10 mouse cellular contexts compared by ENCODE assay signal in genomic region chr11:85842596-85843346, GRCm38 (mm10). TPM values are rescaled to one million over a fixed set of nuclear protein-coding genes. Genes with fewer than 3 reads are reported as not detected.
DNase-seq lines count a peak whose midpoint lies in the region; ATAC-seq lines count a peak whose summit lies in the region.
"Had no signal": no experiment of that assay in that cellular context is flagged by ENCODE, and none has a peak within 500 bp of the region (broad histone marks: within the 10 kb centered on the region; RNA-seq: fewer than 3 reads in every experiment).

No protein-coding gene starts in this region.

- 6% methylated on average over 24 of the region's 24 CpGs for WGBS in limb, embryonic 13.5 days
- 3% methylated on average over 24 of the region's 24 CpGs for WGBS in neural tube, embryonic 14.5 days

- peak overlapping the region; percentile 59 for H3K4me3 ChIP-seq in limb, embryonic 13.5 days
- H3K4me3 ChIP-seq in neural tube, embryonic 14.5 days (ENCODE audit: low read depth, low read length) = no peak overlapping the region

- peaks cover 3% of the 10 kb centered on the region; the same call in 1 of the 2 replicates for H3K36me3 ChIP-seq in limb, embryonic 13.5 days
- no peaks in the 10 kb centered on the region for H3K36me3 ChIP-seq in neural tube, embryonic 14.5 days (ENCODE audit: control insufficient read depth, insufficient read depth, low read length)

- peaks cover 62% of the 10 kb centered on the region for H3K4me1 ChIP-seq in limb, embryonic 13.5 days
- peaks cover 12% of the 10 kb centered on the region for H3K4me1 ChIP-seq in neural tube, embryonic 14.5 days (ENCODE audit: control insufficient read depth, insufficient read depth, low read length)

- no peaks in the 10 kb centered on the region for H3K9me3 ChIP-seq in limb, embryonic 13.5 days
- H3K9me3 ChIP-seq in neural tube, embryonic 14.5 days (ENCODE audit: control insufficient read depth, low read length) = no peaks in the 10 kb centered on the region

- peak overlapping the region; percentile 84; the same call in 1 of the 2 replicates for H3K27ac ChIP-seq in limb, embryonic 13.5 days
- H3K27ac ChIP-seq in neural tube, embryonic 14.5 days (ENCODE audit: low read depth, low read length) = no peak overlapping the region
- H3K27ac ChIP-seq: macrophage had no signal

- ATAC-seq in limb, embryonic 13.5 days (ENCODE audit: low FRiP score, low read depth) = 0 out of 2 replicates have a peak, but pooled peaks have one; percentile 2
- ATAC-seq in neural tube, embryonic 14.5 days (ENCODE audit: low read depth) = no peak

- DNase-seq in adrenal gland, adult 2 months = peak; percentile 33
- no peak for DNase-seq in adrenal gland, postnatal 4 days (ENCODE audit: low spot score in 2 of 2)
- DNase-seq in urinary bladder, postnatal 25 days (ENCODE audit: low spot score) = peak; percentile 34
- no peak for DNase-seq in urinary bladder, postnatal 10 days (ENCODE audit: low spot score)
- no peak for DNase-seq in cerebellum, postnatal 14 days
- no peak for DNase-seq in adipocyte (ENCODE audit: low spot score)

- H3K27me3 ChIP-seq in limb, embryonic 13.5 days = peaks cover 61% of the 10 kb centered on the region
- peaks cover 51% of the 10 kb centered on the region for H3K27me3 ChIP-seq in neural tube, embryonic 14.5 days (ENCODE audit: control insufficient read depth, insufficient read depth, low read length)

- H3K9ac ChIP-seq in limb, embryonic 13.5 days = peak overlapping the region; percentile 70; the same call in 1 of the 2 replicates
- H3K9ac ChIP-seq in neural tube, embryonic 14.5 days (replicated peaks; ENCODE audit: low read depth, low read length) = no peak overlapping the region

- H3K4me2 ChIP-seq in limb, embryonic 13.5 days (replicated peaks) = peak overlapping the region; percentile 87
- peak overlapping the region; percentile 56; the same call in 1 of the 2 replicates for H3K4me2 ChIP-seq in neural tube, embryonic 14.5 days (ENCODE audit: low read depth, low read length)

RNA-seq across cellular contexts. Expression of gene Gm11444, which starts 7.4 kb away (rescaled TPM):
- not detected for total RNA-seq in adrenal gland, adult 2 months (2021)
- polyA plus RNA-seq in adrenal gland, adult 2 months (2012; rRNA removed) = not detected in 2 replicates
- not detected for total RNA-seq in adrenal gland, postnatal 4 days (2021)
- 0.28 TPM in 1 of 2 replicates, not detected in the other for polyA plus RNA-seq in limb, embryonic 13.5 days (2015; fragmentation: Nextera tagmentation; extraction: Ambion mirVana)
- polyA plus RNA-seq in neural tube, embryonic 14.5 days (2014; fragmentation: Nextera tagmentation; extraction: Ambion mirVana) = not detected in 2 replicates
- polyA plus RNA-seq: brain, embryonic 14.5 days; macrophage had no signal

RNA-seq across cellular contexts. Expression of gene Tbx2, which starts 10.4 kb away (rescaled TPM):
- total RNA-seq in adrenal gland, adult 2 months (2021) = 10 to 100 TPM; 16.8 to 29.0 TPM
- 54.5 and 56.0 TPM in 2 replicates for polyA plus RNA-seq in adrenal gland, adult 2 months (2012; rRNA removed)
- total RNA-seq in adrenal gland, postnatal 4 days (2021) = 10 to 100 TPM; 63.3 TPM
- 5.0 and 5.1 TPM in 2 replicates for polyA plus RNA-seq in limb, embryonic 13.5 days (2015; fragmentation: Nextera tagmentation; extraction: Ambion mirVana)
- polyA plus RNA-seq in neural tube, embryonic 14.5 days (2014; fragmentation: Nextera tagmentation; extraction: Ambion mirVana) = 0.37 and 1.2 TPM in 2 replicates
- polyA plus RNA-seq: macrophage had no signal

RNA-seq across cellular contexts. Expression of gene Tbx4, which starts 43.5 kb away (rescaled TPM):
- under 1 TPM in 1 of 2 experiments, not detected in 1; 0.10 TPM for total RNA-seq in adrenal gland, adult 2 months (2021)
- polyA plus RNA-seq in adrenal gland, adult 2 months (2012; rRNA removed) = 0.10 and 0.27 TPM in 2 replicates
- not detected for total RNA-seq in adrenal gland, postnatal 4 days (2021)
- polyA plus RNA-seq in limb, embryonic 13.5 days (2015; fragmentation: Nextera tagmentation; extraction: Ambion mirVana) = 25.1 and 29.3 TPM in 2 replicates
- polyA plus RNA-seq in neural tube, embryonic 14.5 days (2014; fragmentation: Nextera tagmentation; extraction: Ambion mirVana) = 0.20 and 0.28 TPM in 2 replicates
- polyA plus RNA-seq: macrophage had no signal

Comparison
In these comparisons a context has a peak if more than half of its experiments do, and no peak if none do; other contexts are left out.
1. DNase-seq: peak in adrenal gland, adult 2 months (single experiment) and urinary bladder, postnatal 25 days (single experiment); none in adrenal gland, postnatal 4 days (0 of 2), urinary bladder, postnatal 10 days (single experiment), cerebellum, postnatal 14 days (0 of 2) and adipocyte (single experiment).
2. RNA of gene Tbx4, which starts 43.5 kb away (polyA plus RNA-seq): 25.1 to 29.3 TPM in limb, embryonic 13.5 days; 0.10 to 0.27 TPM in adrenal gland, adult 2 months and 0.20 to 0.28 TPM in neural tube, embryonic 14.5 days; every median in the first group is over 10 times any median in the second.